Mouse (Mus musculus): Measurements from ENCODE around the gene Eml5. TPM values are rescaled to one million over a fixed set of nuclear protein-coding genes. Genes with fewer than 3 reads are reported as not detected.
A peak's percentile ranks its signal among the peaks of the same experiment; 100 is the strongest.

The Eml5 gene
- polyA plus RNA-seq (2012; rRNA removed) (3.1 and 4.6 TPM in 2 replicates), polyA plus RNA-seq (2014; fragmentation: Nextera tagmentation; extraction: Ambion mirVana) (2.3 and 2.6 TPM in 2 replicates)

- peak within 1 kb of the TSS; percentile 72 for H3K4me3 ChIP-seq (replicated peaks; ENCODE audit: low read length)
- peak; percentile 90 for ATAC-seq (ENCODE audit: low FRiP score, low read depth)
- no peak within 1 kb of the TSS for H3K27ac ChIP-seq (replicated peaks; ENCODE audit: low read depth, low read length)
- no peaks in the 10 kb centered on the region for H3K9me3 ChIP-seq (ENCODE audit: control insufficient read depth, low read length)
- DNase-seq (ENCODE audit: low spot score), result peak; percentile 57
- peak within 1 kb of the TSS; percentile 48 for H3K9ac ChIP-seq (ENCODE audit: low read depth, low read length, severe bottlenecking)
- peaks cover 18% of the 10 kb centered on the region for H3K27me3 ChIP-seq (ENCODE audit: control insufficient read depth, insufficient read depth, low read length)
- H3K36me3 ChIP-seq (ENCODE audit: control insufficient read depth, insufficient read depth, low read length), result no peaks in the 10 kb centered on the region
- no peak for TF ChIP-seq POLR2A (IDR thresholded peaks at IDR 0.05; ENCODE audit: borderline replicate concordance, extremely low read depth, insufficient read depth, insufficient read length)
- 2% methylated on average over 59 of the region's 101 CpGs for WGBS
- H3K4me1 ChIP-seq (ENCODE audit: control insufficient read depth, insufficient read depth, low read length), result peaks cover 3% of the 10 kb centered on the region; the same call in 1 of the 2 replicates
- peak within 1 kb of the TSS; percentile 90 for H3K4me2 ChIP-seq (replicated peaks; ENCODE audit: low read depth, low read length, severe bottlenecking)
These were observed at the start of gene Eml5 for GRCm38 (mm10) chr12:98900881-98901801. Eml5 (minus strand) TSS chr12:98901484.

- no peak overlapping the region for H3K27ac ChIP-seq (replicated peaks; ENCODE audit: low read depth, low read length)
- no peaks in the 10 kb centered on the region for H3K36me3 ChIP-seq (ENCODE audit: control insufficient read depth, insufficient read depth, low read length)
- no peak overlapping the region for H3K4me3 ChIP-seq (replicated peaks; ENCODE audit: low read length)
- H3K9me3 ChIP-seq (ENCODE audit: control insufficient read depth, low read length), result no peaks in the 10 kb centered on the region
- DNase-seq (ENCODE audit: low spot score), result no peak
- 88% methylated on average over 1 of the region's 1 CpGs for WGBS
- no peak overlapping the region for H3K4me2 ChIP-seq (replicated peaks; ENCODE audit: low read depth, low read length, severe bottlenecking)
- ATAC-seq (ENCODE audit: low FRiP score, low read depth), result no peak
- H3K4me1 ChIP-seq (ENCODE audit: control insufficient read depth, insufficient read depth, low read length), result no peaks in the 10 kb centered on the region
- TF ChIP-seq POLR2A (IDR thresholded peaks at IDR 0.05; ENCODE audit: borderline replicate concordance, extremely low read depth, insufficient read depth, insufficient read length), result no peak
- no peaks in the 10 kb centered on the region for H3K27me3 ChIP-seq (ENCODE audit: control insufficient read depth, insufficient read depth, low read length)
- no peak overlapping the region for H3K9ac ChIP-seq (ENCODE audit: low read depth, low read length, severe bottlenecking)
These were observed 31.6 kb upstream of the Eml5 start for GRCm38 (mm10) chr12:98932856-98933255.

- Histone ChIP-seq H3K27me3 (ENCODE audit: control insufficient read depth, insufficient read depth, low read length) (no peaks in the 10 kb centered on the region), H3K9ac (ENCODE audit: low read depth, low read length, severe bottlenecking) (no peak overlapping the region), H3K4me3 (replicated peaks; ENCODE audit: low read length) (no peak overlapping the region), H3K9me3 (ENCODE audit: control insufficient read depth, low read length) (no peaks in the 10 kb centered on the region), H3K27ac (replicated peaks; ENCODE audit: low read depth, low read length) (no peak overlapping the region), H3K36me3 (ENCODE audit: control insufficient read depth, insufficient read depth, low read length) (no peaks in the 10 kb centered on the region), H3K4me1 (ENCODE audit: control insufficient read depth, insufficient read depth, low read length) (no peaks in the 10 kb centered on the region), H3K4me2 (replicated peaks; ENCODE audit: low read depth, low read length, severe bottlenecking) (no peak overlapping the region)
- DNase-seq (ENCODE audit: low spot score) (no peak), ATAC-seq (ENCODE audit: low FRiP score, low read depth) (no peak)
- TF ChIP-seq POLR2A (IDR thresholded peaks at IDR 0.05; ENCODE audit: borderline replicate concordance, extremely low read depth, insufficient read depth, insufficient read length), result no peak
- 84% methylated on average over 4 of the region's 4 CpGs for WGBS
These were observed 31.2 kb upstream of the Eml5 start for GRCm38 (mm10) chr12:98932441-98932840.

GRCm38 (mm10) chr12:98931174-98931573 is 29.9 kb upstream of the Eml5 start:
- ATAC-seq (ENCODE audit: low FRiP score, low read depth) (no peak), DNase-seq (ENCODE audit: low spot score) (no peak)
- H3K4me3 ChIP-seq (replicated peaks; ENCODE audit: low read length), result no peak overlapping the region
- H3K4me2 ChIP-seq (replicated peaks; ENCODE audit: low read depth, low read length, severe bottlenecking), result no peak overlapping the region
- 81% methylated on average over 4 of the region's 4 CpGs for WGBS
- H3K27ac ChIP-seq (replicated peaks; ENCODE audit: low read depth, low read length), result no peak overlapping the region
- no peak overlapping the region for H3K9ac ChIP-seq (ENCODE audit: low read depth, low read length, severe bottlenecking)
- no peaks in the 10 kb centered on the region for H3K4me1 ChIP-seq (ENCODE audit: control insufficient read depth, insufficient read depth, low read length)
- TF ChIP-seq POLR2A (IDR thresholded peaks at IDR 0.05; ENCODE audit: borderline replicate concordance, extremely low read depth, insufficient read depth, insufficient read length), result no peak
- H3K36me3 ChIP-seq (ENCODE audit: control insufficient read depth, insufficient read depth, low read length), result no peaks in the 10 kb centered on the region
- H3K9me3 ChIP-seq (ENCODE audit: control insufficient read depth, low read length), result no peaks in the 10 kb centered on the region
- H3K27me3 ChIP-seq (ENCODE audit: control insufficient read depth, insufficient read depth, low read length), result no peaks in the 10 kb centered on the region

GRCm38 (mm10) chr12:98920194-98920991 is 19.1 kb upstream of the Eml5 start, which contains the start of gene Ttc8:
Ttc8 (plus strand) TSS chr12:98920574.
- Histone ChIP-seq H3K4me3 (replicated peaks; ENCODE audit: low read length) (peak within 1 kb of the TSS; percentile 72), H3K27ac (replicated peaks; ENCODE audit: low read depth, low read length) (peak within 1 kb of the TSS; percentile 76), H3K9me3 (ENCODE audit: control insufficient read depth, low read length) (no peaks in the 10 kb centered on the region), H3K36me3 (ENCODE audit: control insufficient read depth, insufficient read depth, low read length) (no peaks in the 10 kb centered on the region), H3K9ac (ENCODE audit: low read depth, low read length, severe bottlenecking) (peak within 1 kb of the TSS; percentile 85), H3K4me1 (ENCODE audit: control insufficient read depth, insufficient read depth, low read length) (no peaks in the 10 kb centered on the region), H3K4me2 (replicated peaks; ENCODE audit: low read depth, low read length, severe bottlenecking) (peak within 1 kb of the TSS; percentile 83), H3K27me3 (ENCODE audit: control insufficient read depth, insufficient read depth, low read length) (no peaks in the 10 kb centered on the region)
- peak; percentile 80; the same call in 1 of the 2 replicates for TF ChIP-seq POLR2A (IDR thresholded peaks at IDR 0.05; ENCODE audit: borderline replicate concordance, extremely low read depth, insufficient read depth, insufficient read length)
- ATAC-seq (ENCODE audit: low FRiP score, low read depth) (peak; percentile 100), DNase-seq (ENCODE audit: low spot score) (peak; percentile 92)
- WGBS, result under 1% methylated on average over 35 of the region's 35 CpGs
